Mouse (Mus musculus) frontal cortex, postnatal 25 days (tissue): Measurements from ENCODE around the gene Arhgap25.

ENCODE experiments used
- DNase-seq, 2 experiments: peaks; one replicate each; pipeline ENCODE4 v3.0.0; 2022; ENCODE audit warnings: low spot score in 2 of 2

Gene Arhgap25

GRCm38 (mm10) chr6:87445222-87445621, 87.8 kb downstream of the Arhgap25 start:
- no peak for DNase-seq

- DNase-seq = no peak
Observed at GRCm38 (mm10) chr6:87443253-87443652, 89.8 kb downstream of the Arhgap25 start.

- no peak for DNase-seq
Observed at GRCm38 (mm10) chr6:87436745-87437144, 96.3 kb downstream of the Arhgap25 start.

GRCm38 (mm10) chr6:87435791-87436190, 97.3 kb downstream of the Arhgap25 start:
- DNase-seq = no peak

- no peak for DNase-seq
Observed at GRCm38 (mm10) chr6:87428487-87429044, 104.5 kb downstream of the Arhgap25 start, which contains the start of gene Bmp10. TSS of gene Bmp10 (plus strand) at chr6:87428994.

GRCm38 (mm10) chr6:87427616-87428015, 105.4 kb downstream of the Arhgap25 start:
- no peak for DNase-seq

GRCm38 (mm10) chr6:87426954-87427353, 106.1 kb downstream of the Arhgap25 start:
- DNase-seq = no peak

- DNase-seq = no peak
Observed at GRCm38 (mm10) chr6:87424037-87424816, 108.8 kb downstream of the Arhgap25 start.

GRCm38 (mm10) chr6:87422304-87422703, 110.8 kb downstream of the Arhgap25 start:
- DNase-seq = no peak

GRCm38 (mm10) chr6:87412011-87412410, 121.0 kb downstream of the Arhgap25 start:
- DNase-seq = no peak
